Mouse (Mus musculus) cortical plate, adult 2 months (tissue): Measurements from ENCODE around the gene Ost4.

ENCODE experiments used
- CTCF ChIP-seq: fragments of 200-500 bp; IDR thresholded peaks from 2 replicates; pipeline ENCODE4 v1.5.1; 2011; ENCODE audit warnings: mild to moderate bottlenecking, control low read depth, low read length; ENCODE audit not compliant: insufficient read depth; ENCODE audit errors: extremely low read depth
- POLR2A ChIP-seq: fragments of 200-500 bp; IDR thresholded peaks from 2 replicates; pipeline ENCODE4 v1.6.1; 2011; ENCODE audit warnings: mild to moderate bottlenecking, low read length, control low read depth; ENCODE audit not compliant: insufficient read depth; ENCODE audit errors: extremely low read depth

DNA sequence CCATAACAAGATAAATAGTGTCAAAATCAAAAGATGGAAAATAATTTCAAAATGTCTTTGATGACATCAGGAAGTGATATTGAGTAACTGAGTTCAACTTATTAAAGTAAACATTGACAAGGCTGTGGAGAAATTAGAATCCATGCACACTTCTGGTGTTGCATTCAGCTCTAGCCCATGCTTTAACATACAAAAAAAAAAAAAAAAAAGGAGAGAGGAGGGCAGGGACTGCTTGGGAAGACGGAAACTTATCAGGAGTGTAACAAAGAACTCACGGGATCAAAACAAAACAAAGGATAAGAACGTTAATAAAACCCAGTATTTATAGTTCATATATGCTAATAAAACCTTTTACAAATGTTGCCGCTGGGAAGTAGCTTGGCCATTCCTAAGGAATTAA lies 21.4 kb downstream of the Ost4 start:
- no peak for TF ChIP-seq CTCF
- TF ChIP-seq POLR2A = no peak
